Mouse (Mus musculus) testis, postnatal 14 days (tissue): ENCODE measurements around the gene Tgif1.
"Not testable (repeated sequence)": the region's sequence is repeated elsewhere in the genome, so short reads cannot be mapped to it uniquely, and the experiment has no call there.

Experiments used
- DNase-seq: peaks from one replicate; pipeline ENCODE4 v3.0.0; 2021; ENCODE audit warnings: low spot score

The Tgif1 gene

GRCm38 (mm10) chr17:70843252-70843651 is 10.1 kb downstream of the Tgif1 start:
- DNase-seq, result no peak

DNA sequence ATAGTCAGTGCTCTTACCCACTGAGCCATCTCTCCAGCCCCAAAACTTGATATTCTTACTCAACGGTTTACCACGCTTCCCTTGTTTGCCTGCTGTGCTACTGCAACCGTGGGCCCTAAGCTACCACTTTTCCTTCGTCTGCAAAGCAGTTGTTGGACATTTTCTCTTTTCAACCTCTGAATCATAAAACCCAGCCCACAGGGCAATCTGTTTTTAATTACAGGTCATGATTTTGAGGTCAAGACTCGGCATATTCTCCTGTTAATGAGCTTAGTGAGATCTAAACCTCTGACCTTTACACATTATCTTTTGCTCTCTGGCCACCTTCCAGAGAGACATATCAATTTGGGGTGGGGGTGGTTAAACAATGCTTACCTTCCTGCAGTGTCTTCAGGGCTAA is 14.8 kb downstream of the Tgif1 start:
- no peak for DNase-seq

- no peak for DNase-seq
Observed at GRCm38 (mm10) chr17:70838031-70838430, 15.3 kb downstream of the Tgif1 start.

DNA sequence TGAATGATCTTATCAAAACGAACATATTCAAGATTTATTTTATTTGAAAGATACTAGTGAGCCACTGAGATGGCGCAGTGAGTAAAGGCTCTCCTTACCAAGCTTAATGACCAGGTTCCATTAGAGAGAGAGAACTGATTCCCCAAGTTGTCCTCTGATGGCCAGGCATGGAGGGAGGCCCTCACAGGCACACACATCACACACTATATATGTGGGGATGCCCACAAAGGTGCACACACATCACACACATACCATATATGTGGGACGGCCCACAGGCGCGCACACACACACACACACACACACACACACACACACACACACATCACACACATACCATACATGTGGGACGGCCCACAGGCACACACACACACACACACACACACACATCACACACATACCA is 15.9 kb downstream of the Tgif1 start:
- not testable (repeated sequence) for DNase-seq

- no peak for DNase-seq
Observed at GRCm38 (mm10) chr17:70836820-70837219, 16.5 kb downstream of the Tgif1 start.

DNA sequence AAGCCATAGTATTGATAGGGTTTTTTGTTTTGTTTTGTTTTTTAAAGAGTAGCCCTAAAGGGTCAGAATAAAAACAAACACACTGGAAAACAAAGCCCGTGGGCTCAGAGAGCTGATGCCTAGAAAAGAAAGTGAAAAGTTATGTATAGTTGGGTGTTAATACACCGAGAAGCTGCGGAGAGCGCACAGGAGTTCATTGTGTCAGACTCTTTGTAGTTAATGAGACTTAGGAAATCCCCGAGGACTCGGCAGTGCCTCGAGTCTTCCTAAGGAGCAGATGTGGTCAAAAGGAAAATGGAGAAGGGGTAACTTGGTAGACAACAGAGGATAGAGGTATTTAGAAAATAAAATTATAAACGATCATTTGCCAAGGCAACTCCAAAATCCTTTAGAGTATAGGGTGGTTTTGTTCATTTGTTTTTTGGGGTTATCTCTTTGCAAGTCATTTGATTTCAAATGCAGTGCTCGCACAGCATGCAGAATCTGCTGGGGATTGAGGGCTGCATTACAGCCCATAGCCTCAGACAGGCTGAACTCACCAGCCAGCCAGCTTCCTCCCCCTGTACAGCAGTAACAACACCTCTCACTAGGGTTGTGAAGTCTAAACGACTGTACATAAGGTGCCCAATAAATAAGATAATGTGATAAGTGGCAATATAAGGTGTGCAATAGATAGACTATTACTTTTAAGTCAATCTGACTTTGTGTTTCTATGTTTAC is 18.1 kb downstream of the Tgif1 start:
- no peak for DNase-seq

- peak; percentile 21 for DNase-seq
Observed at GRCm38 (mm10) chr17:70834430-70834965, 18.8 kb downstream of the Tgif1 start.

- no peak for DNase-seq
Observed at GRCm38 (mm10) chr17:70832544-70832943, 20.8 kb downstream of the Tgif1 start.

DNA sequence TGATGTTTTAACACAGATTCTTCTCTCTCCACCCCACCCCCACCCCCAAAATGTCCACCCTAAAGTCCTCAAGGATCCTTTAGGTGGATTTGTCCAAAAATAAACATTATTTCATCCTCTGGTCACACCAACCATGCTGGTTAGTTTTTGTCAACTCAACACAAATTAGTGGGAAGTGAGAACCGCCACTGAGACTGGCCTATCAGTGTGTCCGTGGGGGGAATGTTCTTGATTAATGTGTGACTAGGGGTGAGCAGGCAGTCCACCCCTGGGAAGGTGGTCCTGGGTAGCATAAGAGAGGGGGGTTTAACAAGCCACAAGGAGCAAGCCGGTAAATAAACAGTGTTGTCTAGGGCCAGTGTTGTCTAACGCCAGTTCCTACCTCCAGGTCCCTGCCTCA is 21.8 kb downstream of the Tgif1 start:
- no peak for DNase-seq

DNA sequence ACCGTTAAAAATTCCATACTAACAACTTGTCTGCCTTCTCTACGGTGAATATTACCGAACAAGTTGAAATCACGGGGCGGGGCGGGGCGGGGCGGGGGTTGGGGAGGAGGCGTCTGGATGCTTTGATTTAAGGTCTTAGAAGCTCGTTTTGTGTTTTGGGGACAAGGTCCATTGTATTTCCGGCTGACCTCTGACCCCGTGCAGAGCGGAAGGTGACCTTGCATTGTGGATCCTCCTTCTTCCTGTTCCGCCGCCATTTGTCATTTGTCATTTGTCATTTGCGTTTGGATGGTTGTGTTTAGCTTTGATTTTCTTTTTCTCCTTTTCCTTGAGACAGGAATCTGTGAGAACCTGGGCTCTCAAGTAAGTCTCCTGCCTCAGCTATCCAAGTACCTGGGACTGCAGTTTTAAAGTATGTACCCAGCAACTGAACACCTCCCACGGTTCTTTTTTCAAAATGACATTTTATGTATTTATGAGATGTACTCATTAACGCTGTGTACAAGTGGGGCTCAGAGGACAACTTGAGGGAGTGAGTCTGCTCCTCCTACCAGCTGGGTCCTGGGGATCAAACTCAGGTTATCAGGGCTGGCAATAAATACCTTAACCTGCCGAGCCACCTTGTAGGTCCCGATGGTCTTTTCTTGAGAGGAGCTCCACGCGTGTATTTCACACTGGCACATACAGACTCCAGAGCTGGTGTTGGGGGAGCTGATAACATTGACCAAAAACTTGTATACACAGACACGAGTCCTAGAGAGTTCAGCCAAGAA is 23.2 kb downstream of the Tgif1 start:
- DNase-seq, result no peak

- DNase-seq, result no peak
Observed at GRCm38 (mm10) chr17:70829217-70829616, 24.1 kb downstream of the Tgif1 start.

DNA sequence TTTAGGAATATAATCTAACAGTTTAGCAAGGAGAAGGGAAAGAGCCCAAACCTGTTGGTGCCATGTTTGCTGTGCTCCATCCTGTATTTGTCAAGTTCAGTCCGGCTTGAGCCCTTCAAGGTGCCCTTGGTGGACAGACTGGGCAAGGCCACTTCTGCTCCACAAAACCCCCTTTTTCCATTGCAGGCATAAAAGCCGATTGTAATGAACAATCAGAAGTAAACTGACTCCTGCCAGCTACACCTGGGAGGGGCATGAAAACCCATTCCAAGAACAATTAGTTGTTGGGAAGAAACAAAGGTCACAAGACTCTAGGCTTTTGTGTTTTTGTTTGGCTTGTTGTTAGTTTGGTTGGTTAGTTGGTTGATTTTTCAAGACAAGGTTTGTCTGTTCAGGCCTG is 24.8 kb downstream of the Tgif1 start:
- no peak for DNase-seq

DNA sequence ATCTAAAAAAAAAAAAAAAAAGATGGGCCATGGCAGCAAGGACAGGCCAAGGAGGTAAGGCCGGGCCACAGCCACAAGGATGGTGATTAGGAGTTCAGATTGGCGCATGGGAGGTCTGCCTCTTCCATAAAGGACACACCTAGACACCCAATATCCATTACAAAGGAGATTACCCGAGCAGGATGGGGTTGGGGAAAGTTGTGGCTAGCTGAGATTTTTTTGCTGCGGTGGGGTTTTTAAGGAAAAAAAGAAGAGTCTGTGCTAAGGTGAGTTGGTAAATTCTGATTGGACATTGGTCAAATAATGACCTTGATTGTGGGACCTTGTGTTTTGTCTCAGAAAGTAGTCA is 25.2 kb downstream of the Tgif1 start:
- no peak for DNase-seq

GRCm38 (mm10) chr17:70827463-70828179 is 25.7 kb downstream of the Tgif1 start:
- not testable (repeated sequence) for DNase-seq

DNA sequence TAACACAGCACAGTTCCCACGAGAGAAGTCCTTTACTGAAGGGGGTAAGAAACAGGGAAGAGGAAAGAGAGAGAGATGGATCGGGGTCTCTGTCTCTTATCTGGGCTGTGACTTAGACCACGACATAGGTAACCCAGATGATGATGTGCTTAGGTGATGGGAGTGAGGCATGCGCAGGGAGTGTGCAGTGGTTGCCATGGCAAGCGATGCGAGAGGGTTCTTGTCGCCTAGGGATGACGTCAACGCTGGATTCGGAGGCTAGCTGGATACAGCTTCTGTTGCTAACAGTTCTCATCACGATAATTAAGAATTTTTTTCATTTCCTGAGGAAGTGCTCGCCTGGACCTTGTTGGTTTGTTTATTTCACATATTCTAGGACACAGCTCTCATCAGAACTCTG is 27.1 kb downstream of the Tgif1 start:
- DNase-seq, result no peak

- no peak for DNase-seq
Observed at GRCm38 (mm10) chr17:70823083-70823482, 30.3 kb downstream of the Tgif1 start.

DNA sequence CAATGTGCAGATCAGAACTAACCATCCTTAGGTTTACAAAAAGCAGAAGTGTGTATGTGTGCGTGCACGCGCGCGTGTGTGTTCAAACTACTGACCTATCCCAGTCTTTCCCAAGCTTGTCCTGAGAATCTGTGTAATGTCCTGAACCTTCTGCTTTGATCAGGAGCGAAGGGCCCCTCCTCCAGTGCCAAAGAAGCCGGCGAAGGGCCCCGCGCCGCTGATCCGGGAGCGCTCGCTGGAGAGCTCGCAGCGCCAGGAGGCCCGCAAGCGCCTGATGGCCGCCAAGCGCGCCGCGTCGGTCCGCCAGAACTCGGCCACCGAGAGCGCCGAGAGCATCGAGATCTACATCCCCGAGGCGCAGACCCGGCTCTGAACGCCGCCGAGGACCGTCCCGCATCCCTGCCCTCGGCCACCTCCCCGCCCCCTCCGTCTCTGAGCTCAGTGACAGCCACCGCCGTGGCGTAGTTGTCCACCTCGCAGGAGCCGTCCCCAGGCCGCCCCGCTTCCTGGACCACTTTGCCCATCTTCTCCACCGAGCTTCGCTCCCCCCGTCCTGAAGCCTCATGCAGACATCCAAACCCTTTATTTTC is 35.4 kb downstream of the Tgif1 start:
- no peak for DNase-seq

- DNase-seq, result no peak
Observed at GRCm38 (mm10) chr17:70815001-70815400, 38.3 kb downstream of the Tgif1 start.

GRCm38 (mm10) chr17:70810795-70811194 is 42.6 kb downstream of the Tgif1 start:
- no peak for DNase-seq

DNA sequence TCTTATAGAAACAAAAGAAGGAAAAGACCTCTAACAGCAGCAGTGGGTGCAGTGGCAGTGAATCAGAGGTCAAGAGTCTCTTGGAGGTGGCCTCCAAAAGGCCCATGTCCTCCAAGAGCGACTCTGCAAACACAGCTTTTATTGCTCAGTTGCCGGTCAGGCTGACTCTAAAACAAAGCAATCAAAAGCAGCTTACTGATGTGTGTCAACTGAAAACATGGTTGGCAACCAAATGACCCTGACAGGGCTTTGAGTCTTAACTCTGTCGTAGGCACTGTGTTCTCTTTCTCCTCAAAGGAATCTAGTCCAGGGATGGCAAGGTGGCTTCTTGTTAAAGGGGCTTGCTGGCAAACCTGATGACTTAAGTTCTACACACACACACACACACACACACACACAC is 43.6 kb downstream of the Tgif1 start:
- DNase-seq, result no peak

DNA sequence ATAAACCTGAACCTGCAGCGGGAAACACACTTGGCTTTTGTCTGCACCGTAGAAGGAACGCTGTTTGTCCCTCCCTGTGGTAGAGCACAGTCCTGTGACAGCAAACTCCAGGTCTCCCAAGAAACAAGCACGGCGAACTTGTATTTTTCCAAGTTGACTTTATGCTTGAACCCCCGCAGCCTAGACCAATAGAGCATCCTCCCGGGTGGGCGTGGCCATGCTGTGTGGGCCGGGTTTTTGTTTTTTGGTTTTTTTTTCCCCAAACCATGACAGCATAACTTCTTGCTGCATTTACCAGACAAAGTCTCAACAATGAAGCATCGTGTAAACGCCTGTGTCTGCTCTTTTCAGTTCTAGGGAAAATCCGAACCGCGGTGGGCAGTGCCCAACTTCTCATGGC is 44.5 kb downstream of the Tgif1 start:
- no peak for DNase-seq

- no peak for DNase-seq
Observed at GRCm38 (mm10) chr17:70807885-70808284, 45.5 kb downstream of the Tgif1 start.
